Mouse (Mus musculus) yolk sac, embryonic 10.5 days (tissue): ENCODE measurements around the gene Acan.

Source experiments
- DNase-seq: peaks from one replicate; pipeline ENCODE4 v3.0.0-alpha.2; 2017; ENCODE audit warnings: low spot score

Gene Acan

GRCm38 (mm10) chr7:79139891-79140591 lies 86.8 kb downstream of the Acan start:
- peak; percentile 37 for DNase-seq

DNA sequence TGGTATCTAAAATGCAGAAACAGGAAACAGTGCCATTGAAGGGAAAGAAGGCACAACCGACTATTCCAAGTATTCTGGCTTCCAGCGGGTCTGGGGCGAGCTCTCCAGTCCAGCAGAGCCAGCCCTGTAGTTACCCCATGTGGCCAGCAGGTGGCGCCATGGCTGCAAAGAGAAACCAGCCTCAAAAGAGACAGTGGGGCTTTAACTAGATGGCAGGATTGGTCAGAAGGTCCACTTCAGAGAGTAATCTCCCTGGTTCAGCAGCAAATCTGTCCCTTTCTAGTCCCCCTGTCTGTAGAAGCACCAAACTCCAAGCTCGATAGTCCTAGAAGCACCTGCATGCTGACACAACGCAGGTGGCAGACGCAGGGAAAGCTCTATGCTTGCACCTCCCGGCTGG lies 87.6 kb downstream of the Acan start:
- peak; percentile 74 for DNase-seq

GRCm38 (mm10) chr7:79147011-79147837 lies 93.9 kb downstream of the Acan start:
- no peak for DNase-seq

DNA sequence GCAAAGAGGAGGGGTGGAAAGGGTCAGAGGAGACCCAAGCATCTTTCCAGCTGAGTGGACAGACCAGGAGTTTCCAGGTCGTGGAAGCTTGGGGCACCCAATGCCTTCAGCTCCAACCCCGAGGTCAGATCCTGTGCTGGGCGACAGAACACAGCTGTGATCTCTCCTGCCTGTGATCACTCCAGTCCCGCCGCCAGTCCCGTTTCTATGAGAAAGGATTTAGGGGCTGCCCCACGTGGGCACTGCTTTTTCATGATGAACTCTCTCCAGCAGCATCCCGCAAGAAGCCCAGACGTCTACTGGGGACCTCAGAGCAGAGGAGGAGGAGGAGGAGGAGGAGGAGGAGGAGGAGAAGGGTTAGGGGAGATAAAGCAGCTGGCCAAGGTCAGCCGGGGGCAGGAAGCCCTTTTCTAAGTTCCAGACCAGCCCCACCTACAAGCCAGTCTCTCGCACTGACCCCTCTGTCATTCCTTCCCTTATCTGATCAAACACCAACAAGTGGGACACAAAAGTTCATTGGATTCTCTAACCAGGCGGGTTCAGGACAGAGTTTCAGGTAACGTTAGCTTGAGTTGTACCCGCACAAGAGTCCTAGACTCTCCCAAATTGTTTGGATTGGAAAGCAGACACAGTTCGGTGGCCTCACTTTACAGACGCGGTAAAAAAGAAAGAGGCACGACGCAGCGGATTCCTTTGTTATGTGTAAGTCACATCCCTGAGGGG lies 94.8 kb downstream of the Acan start:
- DNase-seq = peak; percentile 64

- peak; percentile 94 for DNase-seq
Measured at GRCm38 (mm10) chr7:79148711-79149266, 95.5 kb downstream of the Acan start, which contains the start of gene Mfge8. TSS of gene Mfge8 (minus strand) at chr7:79149060.

- DNase-seq = peak; percentile 61
Measured at GRCm38 (mm10) chr7:79149522-79149921, 96.2 kb downstream of the Acan start.

GRCm38 (mm10) chr7:79159406-79159805 lies 106.1 kb downstream of the Acan start:
- DNase-seq = no peak
